Mouse (Mus musculus) ES-E14 (cell line): ENCODE data around the gene Tfg. TPM values are rescaled to one million over a fixed set of nuclear protein-coding genes. Genes with fewer than 3 reads are reported as not detected.
A peak's percentile ranks its signal among the peaks of the same experiment; 100 is the strongest.

Experiments
- DNase-seq: peaks from one replicate; pipeline ENCODE4 v3.0.0-alpha.2; 2013; ENCODE audit warnings: low read depth, low spot score
- H3K27ac ChIP-seq: 2 replicates; pipeline ENCODE4 v1.5.1; 2012; ENCODE audit warnings: low read depth, mild to moderate bottlenecking, low read length, moderate library complexity, mixed read lengths; ENCODE audit not compliant: poor library complexity, insufficient read depth, severe bottlenecking
- H3K36me3 ChIP-seq: 2 replicates; pipeline ENCODE4 v1.6.1; 2012; ENCODE audit warnings: mild to moderate bottlenecking, low read length, moderate library complexity, mixed read lengths; ENCODE audit not compliant: control insufficient read depth, poor library complexity, insufficient read depth, severe bottlenecking
- H3K4me1 ChIP-seq, 2 experiments: fragments of 150-350 bp in 1 of 2; sonication (generic) in 1 of 2; 2 replicates each; pipeline ENCODE4 v1.6.1; 2012; ENCODE audit warnings: low read length in 2 of 2, mild to moderate bottlenecking in 1 of 2, mixed read lengths in 1 of 2; ENCODE audit not compliant: control insufficient read depth in 2 of 2, insufficient read depth in 2 of 2, poor library complexity in 1 of 2
- H3K4me3 ChIP-seq, 2 experiments: fragments of 150-350 bp in 1 of 2; sonication (generic) in 1 of 2; 2 replicates each; pipeline ENCODE4 v1.5.1; 2012; ENCODE audit warnings: low read length in 2 of 2, low read depth in 1 of 2, mild to moderate bottlenecking in 1 of 2, mixed read lengths in 1 of 2; ENCODE audit not compliant: insufficient read depth in 1 of 2, poor library complexity in 1 of 2, severe bottlenecking in 1 of 2
- H3K9ac ChIP-seq: 2 replicates; pipeline ENCODE4 v1.6.1; 2012; ENCODE audit warnings: low read depth, mild to moderate bottlenecking, low read length, mixed read lengths; ENCODE audit not compliant: poor library complexity, insufficient read depth, severe bottlenecking
- H3K9me3 ChIP-seq: fragments of 150-350 bp; sonication (generic); 2 replicates; pipeline ENCODE4 v1.6.1; 2012; ENCODE audit warnings: low read depth, mild to moderate bottlenecking, low read length; ENCODE audit not compliant: control insufficient read depth, insufficient read depth
- CHD2 ChIP-seq: IDR thresholded peaks from 2 replicates; pipeline ENCODE4 v1.6.1; 2014; ENCODE audit warnings: mild to moderate bottlenecking, low read depth, low read length, inconsistent platforms
- HCFC1 ChIP-seq: IDR thresholded peaks from 2 replicates; pipeline ENCODE4 v1.6.1; 2012; ENCODE audit warnings: low read length, inconsistent platforms, borderline replicate concordance; ENCODE audit not compliant: insufficient read depth
- MAFK ChIP-seq: IDR thresholded peaks from 2 replicates; pipeline ENCODE4 v1.6.1; 2014; ENCODE audit warnings: mild to moderate bottlenecking, low read depth, low read length, inconsistent platforms; ENCODE audit not compliant: insufficient read depth
- ZC3H11A ChIP-seq: IDR thresholded peaks from 2 replicates; pipeline ENCODE4 v1.6.1; 2012; ENCODE audit warnings: low read depth, mild to moderate bottlenecking, inconsistent platforms, low read length, borderline replicate concordance
- ZNF384 ChIP-seq: IDR thresholded peaks from 2 replicates; pipeline ENCODE4 v1.6.1; 2012; ENCODE audit warnings: low read depth, low read length, inconsistent platforms
- in situ Hi-C, 2 experiments: fragments of 600-800 bp; cut with MboI; formaldehyde crosslinking; loops; one replicate each; pipeline ENCODE4 v1.15.1; 2025; ENCODE audit warnings: low sequenced_read_pairs in 2 of 2, inconsistent platforms in 1 of 2; ENCODE audit not compliant: unreplicated experiment in 2 of 2
- total RNA-seq: library from RNA; depleted of rRNA; stranded (reverse); fragments of 300-350 nt; gene quantifications from 2 replicates; pipeline ENCODE4 v1.2.3, GENCODE M21; 2012

The Tfg gene
- total RNA-seq, 1 experiment, result 39.1 TPM

DNA sequence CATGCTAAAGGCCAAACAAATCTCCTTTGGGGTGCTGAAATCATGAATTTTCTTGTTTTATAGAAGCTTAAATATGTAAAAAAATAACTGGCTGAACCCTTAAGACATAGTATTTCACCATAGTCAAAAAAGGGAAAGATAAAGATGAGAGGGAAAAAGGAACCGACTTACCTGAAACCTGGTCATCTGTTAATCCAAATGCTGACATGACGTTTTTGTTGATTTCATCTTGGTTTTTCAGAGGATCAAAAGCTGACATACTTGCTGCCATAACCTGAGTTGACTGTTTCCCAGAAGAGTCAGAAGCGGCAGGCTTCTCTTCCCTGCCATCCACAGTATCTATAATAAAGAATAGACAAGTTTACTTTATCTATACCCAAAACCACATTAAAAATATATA lies 16.4 kb downstream of the Tfg start:
- Histone ChIP-seq H3K9me3 (no peaks in the 10 kb centered on the region), H3K4me1 (no peaks in the 10 kb centered on the region), H3K4me3 (no peak overlapping the region), H3K9ac (no peak overlapping the region), H3K36me3 (peaks cover 9% of the 10 kb centered on the region), H3K27ac (no peak overlapping the region)
- TF ChIP-seq MAFK (peak; percentile 75), HCFC1 (no peak)
- DNase-seq, result no peak
- in situ Hi-C loops, result no loop called here

DNA sequence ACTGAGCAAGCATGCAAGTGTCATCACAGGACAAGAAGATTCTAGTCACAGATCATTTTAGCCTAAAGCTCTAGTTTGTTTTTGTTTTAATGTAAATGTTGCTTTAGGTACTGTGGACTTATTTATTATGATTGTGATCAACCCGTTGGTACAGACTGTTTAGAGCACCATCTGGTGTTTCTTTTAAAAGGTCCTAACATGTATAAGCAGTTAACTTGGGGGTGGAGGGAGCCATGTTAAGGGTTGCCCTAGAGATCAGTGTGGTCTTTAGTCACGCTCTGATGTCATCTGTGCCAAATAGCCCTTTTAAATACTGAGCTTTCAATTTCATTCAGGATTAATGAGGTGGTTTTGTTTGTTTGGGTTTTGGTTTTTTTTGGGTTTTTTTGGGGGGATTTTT lies 20.8 kb downstream of the Tfg start:
- Histone ChIP-seq H3K36me3 (peaks cover 7% of the 10 kb centered on the region), H3K4me1 (no peaks in the 10 kb centered on the region), H3K27ac (no peak overlapping the region), H3K9ac (no peak overlapping the region), H3K9me3 (no peaks in the 10 kb centered on the region), H3K4me3 (no peak overlapping the region)
- DNase-seq, result no peak
- in situ Hi-C loops, result no loop called here
- TF ChIP-seq HCFC1 (no peak), MAFK (no peak), CHD2 (no peak), ZNF384 (no peak), ZC3H11A (no peak)

GRCm38 (mm10) chr16:56690715-56691114 lies 26.5 kb downstream of the Tfg start:
- in situ Hi-C loops, result no loop called here
- no peak for DNase-seq

GRCm38 (mm10) chr16:56686747-56687146 lies 30.5 kb downstream of the Tfg start:
- Histone ChIP-seq H3K9me3 (no peaks in the 10 kb centered on the region), H3K36me3 (peaks cover 4% of the 10 kb centered on the region), H3K4me1 (no peaks in the 10 kb centered on the region), H3K4me3 (no peak overlapping the region), H3K27ac (no peak overlapping the region), H3K9ac (no peak overlapping the region)
- in situ Hi-C loops, result no loop called here
- TF ChIP-seq ZC3H11A (no peak), ZNF384 (no peak), HCFC1 (no peak), CHD2 (no peak), MAFK (no peak)
- no peak for DNase-seq

More at GRCm38 (mm10) chr16:56690715-56691114, 26.5 kb downstream of the Tfg start:
- TF ChIP-seq MAFK (no peak), ZNF384 (no peak), CHD2 (no peak), ZC3H11A (no peak), HCFC1 (no peak)
- Histone ChIP-seq H3K36me3 (peaks cover 6% of the 10 kb centered on the region), H3K9ac (no peak overlapping the region), H3K4me1 (no peaks in the 10 kb centered on the region), H3K4me3 (no peak overlapping the region), H3K9me3 (no peaks in the 10 kb centered on the region), H3K27ac (no peak overlapping the region)

- no peak overlapping the region for H3K9ac ChIP-seq
- H3K36me3 ChIP-seq, result no peaks in the 10 kb centered on the region
- no peak overlapping the region for H3K27ac ChIP-seq
- no peaks in the 10 kb centered on the region for H3K4me1 ChIP-seq
- H3K4me3 ChIP-seq, result no peak overlapping the region
- DNase-seq, result no peak
- TF ChIP-seq MAFK, result no peak
- TF ChIP-seq CHD2, result no peak
- no peak for TF ChIP-seq HCFC1
- no peak for TF ChIP-seq ZC3H11A
- TF ChIP-seq ZNF384, result no peak
- in situ Hi-C loops, result no loop called here
- no peaks in the 10 kb centered on the region for H3K9me3 ChIP-seq
Measured at GRCm38 (mm10) chr16:56681010-56681645, 36.1 kb downstream of the Tfg start.
